Mouse (Mus musculus) regulatory T cell (primary cell): ENCODE data around the gene Dazap2.
"Not testable (repeated sequence)": the region's sequence is repeated elsewhere in the genome, so short reads cannot be mapped to it uniquely, and the experiment has no call there.

ENCODE experiments used
- in situ Hi-C: fragments of 300-600 bp; cut with MboI, MseI; formaldehyde crosslinking; loops from one replicate; pipeline ENCODE4 v1.15.1; 2025; ENCODE audit warnings: high pct_unique_total_duplicates

Gene Dazap2

GRCm38 (mm10) chr15:100606677-100607076, 8.5 kb upstream of the Dazap2 start:
- in situ Hi-C loops, result not testable (repeated sequence)

DNA sequence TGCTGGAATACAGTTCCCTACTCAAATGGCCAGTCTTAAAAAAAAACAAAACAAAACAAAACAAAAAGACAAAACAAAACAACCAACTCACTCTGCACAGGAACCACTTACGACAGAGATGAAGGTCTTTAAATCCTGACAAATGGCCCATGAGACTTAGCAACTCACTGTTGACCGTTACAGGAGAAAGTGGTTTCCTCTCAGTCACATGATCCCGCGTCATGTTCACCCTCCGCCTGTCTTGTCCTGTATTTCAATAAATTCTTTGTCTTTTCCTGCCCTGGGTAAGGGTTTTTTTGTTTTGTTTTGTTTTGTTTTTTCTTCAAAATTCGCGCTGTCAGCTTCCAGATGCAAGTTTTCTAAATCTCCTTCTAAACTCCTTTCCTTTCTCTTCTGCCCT, 3.2 kb upstream of the Dazap2 start:
- in situ Hi-C loops, result loop anchor here (5.0 kb wide), 1 partner anchor 150 kb away; no protein-coding TSS in a partner anchor

- in situ Hi-C loops, result loop anchor here (5.0 kb wide), 1 partner anchor 150 kb away; no protein-coding TSS in a partner anchor
Measured at GRCm38 (mm10) chr15:100612432-100612831, 2.7 kb upstream of the Dazap2 start.

GRCm38 (mm10) chr15:100613584-100613983, 1.6 kb upstream of the Dazap2 start:
- in situ Hi-C loops, result loop anchor here (5.0 kb wide), 1 partner anchor 151 kb away; no protein-coding TSS in a partner anchor

GRCm38 (mm10) chr15:100614218-100614995, 742 bp upstream of the Dazap2 start:
- in situ Hi-C loops, result loop anchor here (5.0 kb wide), 1 partner anchor 152 kb away; no protein-coding TSS in a partner anchor

- in situ Hi-C loops, result no loop called here
Measured at GRCm38 (mm10) chr15:100615825-100616220, 674 bp downstream of the Dazap2 start.

DNA sequence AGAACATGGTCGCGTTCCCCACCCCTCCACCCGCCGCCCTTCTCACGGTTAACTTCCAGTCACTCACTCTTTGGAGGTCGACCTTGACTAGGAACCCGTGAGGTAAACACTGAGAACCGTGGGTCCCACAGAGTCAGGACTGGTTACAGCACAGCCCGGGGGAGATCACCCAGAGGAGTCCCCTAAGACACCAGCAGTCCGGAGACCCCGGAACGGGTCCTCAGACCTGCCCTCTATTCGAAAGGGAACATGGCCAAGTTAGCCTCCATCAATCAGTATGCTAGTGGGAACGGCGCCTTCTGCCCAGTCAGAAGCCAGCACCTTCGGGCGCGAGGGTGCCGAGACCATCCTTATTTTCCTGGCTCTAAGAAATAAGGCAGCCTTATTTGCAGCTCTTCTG, 1.1 kb downstream of the Dazap2 start:
- in situ Hi-C loops, result no loop called here

DNA sequence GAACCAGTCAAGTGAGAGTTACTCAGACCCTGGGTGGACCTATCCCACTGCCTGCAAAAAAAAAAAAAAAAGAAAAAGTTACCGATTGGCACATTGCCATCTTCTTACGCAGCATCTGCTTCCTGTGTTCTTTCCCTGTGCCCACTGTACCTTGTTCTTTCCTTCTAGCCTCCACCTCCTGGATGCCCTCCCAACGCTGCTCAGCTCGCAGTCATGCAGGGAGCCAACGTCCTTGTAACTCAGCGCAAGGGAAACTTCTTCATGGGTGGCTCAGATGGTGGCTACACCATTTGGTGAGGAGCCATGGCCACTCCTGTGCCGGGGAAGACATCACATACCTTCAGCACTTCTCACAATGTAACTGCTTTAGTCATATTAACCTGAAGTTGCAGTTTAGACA, 4.1 kb downstream of the Dazap2 start:
- in situ Hi-C loops, result no loop called here

DNA sequence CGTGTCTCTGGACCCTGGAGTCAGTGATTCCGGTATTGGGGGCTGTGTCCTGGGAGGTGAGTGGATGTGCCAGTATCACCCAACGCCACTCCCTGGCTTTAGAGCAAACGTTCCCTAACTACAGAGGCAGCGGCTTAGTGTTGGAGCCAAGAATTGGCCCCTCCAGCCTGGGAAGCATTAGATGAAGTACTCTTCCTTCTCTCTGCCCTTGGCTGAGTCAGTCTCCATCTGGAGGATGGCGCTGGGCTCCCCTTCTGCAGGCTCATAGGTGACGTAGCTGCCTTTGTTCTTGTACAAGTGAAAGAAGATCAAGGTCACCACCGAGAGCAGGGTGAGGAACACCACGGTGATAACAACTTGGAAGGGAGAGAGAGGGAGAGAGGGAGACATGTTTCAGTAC, 6.5 kb downstream of the Dazap2 start:
- in situ Hi-C loops, result loop anchor here (5.0 kb wide), 1 partner anchor 61 kb away; no protein-coding TSS in a partner anchor

GRCm38 (mm10) chr15:100622164-100622563, 7.0 kb downstream of the Dazap2 start:
- in situ Hi-C loops, result loop anchor here (5.0 kb wide), 1 partner anchor 60 kb away; no protein-coding TSS in a partner anchor

- in situ Hi-C loops, result loop anchor here (5.0 kb wide), 1 partner anchor 59 kb away; no protein-coding TSS in a partner anchor
Measured at GRCm38 (mm10) chr15:100623754-100624153, 8.6 kb downstream of the Dazap2 start.

- in situ Hi-C loops, result loop anchor here (5.0 kb wide), 1 partner anchor 58 kb away; no protein-coding TSS in a partner anchor
Measured at GRCm38 (mm10) chr15:100624435-100624834, 9.3 kb downstream of the Dazap2 start.

DNA sequence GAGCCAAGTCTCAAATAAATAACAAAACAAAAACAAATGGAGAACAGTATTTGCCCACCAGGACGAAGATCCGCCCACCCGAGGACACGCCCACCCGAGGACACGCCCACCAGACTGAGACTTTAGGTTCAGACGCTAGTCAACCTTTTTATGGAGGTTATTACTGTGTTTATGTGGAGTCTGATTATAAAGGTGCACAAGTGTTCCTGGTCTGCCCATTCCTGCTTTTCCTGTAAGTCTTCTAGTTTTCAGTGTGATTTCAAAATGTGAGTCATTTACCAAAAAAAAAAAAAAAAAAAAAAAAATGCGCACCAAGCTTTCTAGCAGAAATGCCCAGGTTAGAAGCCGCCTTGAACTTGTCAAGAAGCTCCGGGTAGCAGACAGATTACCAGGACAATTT, 12.1 kb downstream of the Dazap2 start:
- in situ Hi-C loops, result no loop called here

- in situ Hi-C loops, result no loop called here
Measured at GRCm38 (mm10) chr15:100627774-100628370, 12.7 kb downstream of the Dazap2 start.

GRCm38 (mm10) chr15:100628797-100629196, 13.6 kb downstream of the Dazap2 start:
- in situ Hi-C loops, result no loop called here

GRCm38 (mm10) chr15:100630126-100630525, 15.0 kb downstream of the Dazap2 start:
- in situ Hi-C loops, result no loop called here

- in situ Hi-C loops, result no loop called here
Measured at GRCm38 (mm10) chr15:100631454-100632170, 16.5 kb downstream of the Dazap2 start.

- in situ Hi-C loops, result no loop called here
Measured at GRCm38 (mm10) chr15:100632323-100632722, 17.2 kb downstream of the Dazap2 start.

- in situ Hi-C loops, result no loop called here
Measured at GRCm38 (mm10) chr15:100633341-100633740, 18.2 kb downstream of the Dazap2 start.

DNA sequence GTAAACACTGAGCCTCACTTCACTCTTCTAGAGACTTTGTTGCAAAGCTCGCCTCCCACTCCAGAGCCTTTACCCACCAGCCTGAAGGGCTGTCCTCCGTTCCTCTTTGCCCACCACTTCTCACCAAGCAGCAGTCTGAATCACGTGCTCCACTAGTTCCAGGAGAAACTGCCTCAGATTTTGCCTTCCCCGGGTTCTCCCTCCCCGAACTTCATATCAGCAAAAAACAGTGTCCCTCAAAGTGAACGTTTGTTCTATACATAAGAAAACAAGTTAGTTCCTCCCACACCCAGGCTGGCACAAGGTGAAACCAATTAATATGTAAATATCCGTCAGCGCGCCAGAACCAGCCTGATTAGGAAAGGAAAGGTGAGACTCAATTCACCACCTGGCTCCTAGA, 20.1 kb downstream of the Dazap2 start:
- in situ Hi-C loops, result no loop called here

- in situ Hi-C loops, result no loop called here
Measured at GRCm38 (mm10) chr15:100635851-100636645, 20.9 kb downstream of the Dazap2 start.
